Mouse (Mus musculus) MEL (cell line): ENCODE measurements at regions not wholly inside any gene's neighbourhood (a gene's known extent, or its start where the extent isn't known, plus 50 kb on each side); places are given as distances from the start of the nearest gene placed in this dataset.

Source experiments
- DNase-seq: peaks from one replicate; pipeline ENCODE4 v3.0.0; 2011; ENCODE audit warnings: low read depth, low spot score
- H3K27ac ChIP-seq: 2 replicates; pipeline ENCODE4 v1.5.1; 2012; ENCODE audit warnings: low read depth, mild to moderate bottlenecking, control low read depth, low read length, moderate library complexity; ENCODE audit not compliant: control insufficient read depth
- H3K27me3 ChIP-seq, 2 experiments: fragments of 150-350 bp in 1 of 2; sonication (generic) in 1 of 2; 2 replicates each; pipeline ENCODE4 v1.6.1; 2012; ENCODE audit warnings: low read length in 2 of 2, mild to moderate bottlenecking in 2 of 2, improper control_type of control experiment in 1 of 2, moderate library complexity in 1 of 2; ENCODE audit not compliant: insufficient read depth in 2 of 2, control insufficient read depth in 1 of 2
- H3K36me3 ChIP-seq, 2 experiments: 2 replicates each; pipeline ENCODE4 v1.6.1; 2012 to 2014; ENCODE audit warnings: low read length in 2 of 2, improper control_type of control experiment in 1 of 2, inconsistent platforms in 1 of 2, mild to moderate bottlenecking in 1 of 2; ENCODE audit not compliant: insufficient read depth in 2 of 2, control insufficient read depth in 1 of 2
- H3K4me1 ChIP-seq, 2 experiments: fragments of 150-350 bp in 1 of 2; sonication (generic) in 1 of 2; 2 replicates each; pipeline ENCODE4 v1.6.1; 2012; ENCODE audit warnings: low read length in 2 of 2, improper control_type of control experiment in 1 of 2, mild to moderate bottlenecking in 1 of 2; ENCODE audit not compliant: insufficient read depth in 2 of 2, control insufficient read depth in 1 of 2
- H3K4me3 ChIP-seq, 2 experiments: fragments of 150-350 bp in 1 of 2; sonication (generic) in 1 of 2; 2 replicates each; pipeline ENCODE4 v1.5.1; 2012; ENCODE audit warnings: low read depth in 2 of 2, low read length in 2 of 2, mild to moderate bottlenecking in 2 of 2, moderate library complexity in 2 of 2, control low read depth in 1 of 2, improper control_type of control experiment in 1 of 2; ENCODE audit not compliant: control insufficient read depth in 1 of 2, insufficient read depth in 1 of 2
- H3K79me2 ChIP-seq: 2 replicates; pipeline ENCODE4 v1.6.1; 2012; ENCODE audit warnings: mild to moderate bottlenecking, low read length, moderate library complexity; ENCODE audit not compliant: control insufficient read depth, poor library complexity, insufficient read depth
- H3K9ac ChIP-seq: 2 replicates; pipeline ENCODE4 v1.6.1; 2012; ENCODE audit warnings: low read depth, mild to moderate bottlenecking, control low read depth, low read length, moderate library complexity; ENCODE audit not compliant: control insufficient read depth, poor library complexity, severe bottlenecking
- H3K9me3 ChIP-seq: fragments of 150-350 bp; sonication (generic); replicated peaks from 2 replicates; pipeline ENCODE4 v1.6.1; 2012; ENCODE audit warnings: mild to moderate bottlenecking, low read length, improper control_type of control experiment, moderate library complexity; ENCODE audit not compliant: insufficient read depth
- BHLHE40 ChIP-seq: IDR thresholded peaks from 2 replicates; pipeline ENCODE4 v1.6.1; 2012; ENCODE audit warnings: low read depth, mild to moderate bottlenecking, inconsistent platforms, low read length, improper control_type of control experiment, borderline replicate concordance
- CHD1 ChIP-seq: IDR thresholded peaks from 2 replicates; pipeline ENCODE4 v1.6.1; 2012; ENCODE audit warnings: low read depth, mild to moderate bottlenecking, inconsistent platforms, low read length, improper control_type of control experiment
- CTCF ChIP-seq, 3 experiments: IDR thresholded peaks in 2 of 3; conservative IDR thresholded peaks in 1 of 3; 2 replicates each; pipeline ENCODE4 v1.5.1; 2011 to 2012; ENCODE audit warnings: low read length in 3 of 3, low read depth in 2 of 3, mild to moderate bottlenecking in 2 of 3, improper control_type of control experiment in 1 of 3, inconsistent platforms in 1 of 3, mixed read lengths in 1 of 3, moderate library complexity in 1 of 3; ENCODE audit not compliant: control insufficient read depth in 1 of 3, insufficient read depth in 1 of 3, poor library complexity in 1 of 3, severe bottlenecking in 1 of 3
- EP300 ChIP-seq, 2 experiments: IDR thresholded peaks; 2 replicates each; pipeline ENCODE4 v1.6.1; 2011; ENCODE audit warnings: improper control_type of control experiment in 2 of 2, low read length in 2 of 2, low read depth in 1 of 2, mild to moderate bottlenecking in 1 of 2
- ETS1 ChIP-seq: IDR thresholded peaks from 2 replicates; pipeline ENCODE4 v1.6.1; 2012; ENCODE audit warnings: low read depth, mild to moderate bottlenecking, inconsistent platforms, low read length, improper control_type of control experiment, moderate library complexity
- GABPA ChIP-seq: IDR thresholded peaks from 2 replicates; pipeline ENCODE4 v1.6.1; 2012; ENCODE audit warnings: low read depth, mild to moderate bottlenecking, inconsistent platforms, low read length, improper control_type of control experiment, moderate library complexity
- GATA1 ChIP-seq: IDR thresholded peaks from 2 replicates; pipeline ENCODE4 v1.6.1; 2011; ENCODE audit warnings: low read depth, low read length, improper control_type of control experiment
- HCFC1 ChIP-seq: IDR thresholded peaks from 2 replicates; pipeline ENCODE4 v1.6.1; 2012; ENCODE audit warnings: low read depth, mild to moderate bottlenecking, inconsistent platforms, low read length, improper control_type of control experiment, moderate library complexity
- MAX ChIP-seq: IDR thresholded peaks from 2 replicates; pipeline ENCODE4 v1.6.1; 2011; ENCODE audit warnings: low read length, improper control_type of control experiment
- MXI1 ChIP-seq: IDR thresholded peaks from 2 replicates; pipeline ENCODE4 v1.6.1; 2011; ENCODE audit warnings: mild to moderate bottlenecking, low read depth, low read length, improper control_type of control experiment
- MYB ChIP-seq: IDR thresholded peaks from 2 replicates; pipeline ENCODE4 v1.6.1; 2011; ENCODE audit warnings: mild to moderate bottlenecking, low read depth, low read length, improper control_type of control experiment
- NELFE ChIP-seq: IDR thresholded peaks from 2 replicates; pipeline ENCODE4 v1.6.1; 2011; ENCODE audit warnings: low read depth, low read length, improper control_type of control experiment
- NRF1 ChIP-seq: IDR thresholded peaks from 2 replicates; pipeline ENCODE4 v1.6.1; 2014; ENCODE audit warnings: low read depth, mild to moderate bottlenecking, inconsistent platforms, low read length, improper control_type of control experiment, moderate library complexity; ENCODE audit not compliant: poor library complexity, insufficient read depth, severe bottlenecking
- RAD21 ChIP-seq: IDR thresholded peaks from 2 replicates; pipeline ENCODE4 v1.6.1; 2011; ENCODE audit warnings: mild to moderate bottlenecking, low read depth, low read length, improper control_type of control experiment
- RCOR1 ChIP-seq: IDR thresholded peaks from 2 replicates; pipeline ENCODE4 v1.6.1; 2012; ENCODE audit warnings: low read depth, mild to moderate bottlenecking, inconsistent platforms, low read length, improper control_type of control experiment
- SMC3 ChIP-seq: IDR thresholded peaks from 2 replicates; pipeline ENCODE4 v1.6.1; 2011; ENCODE audit warnings: low read depth, low read length, improper control_type of control experiment
- TAL1 ChIP-seq: IDR thresholded peaks from 2 replicates; pipeline ENCODE4 v1.6.1; 2012; ENCODE audit warnings: mild to moderate bottlenecking, inconsistent platforms, low read length, moderate library complexity, mixed read lengths
- UBTF ChIP-seq: IDR thresholded peaks from 2 replicates; pipeline ENCODE4 v1.6.1; 2012; ENCODE audit warnings: low read depth, mild to moderate bottlenecking, inconsistent platforms, low read length, improper control_type of control experiment, moderate library complexity, borderline replicate concordance; ENCODE audit not compliant: insufficient read depth
- USF1 ChIP-seq: IDR thresholded peaks from 2 replicates; pipeline ENCODE4 v1.6.1; 2014; ENCODE audit warnings: low read depth, mild to moderate bottlenecking, inconsistent platforms, low read length, improper control_type of control experiment, moderate library complexity
- ZC3H11A ChIP-seq: IDR thresholded peaks from 2 replicates; pipeline ENCODE4 v1.6.1; 2012; ENCODE audit warnings: low read depth, mild to moderate bottlenecking, inconsistent platforms, low read length, improper control_type of control experiment
- ZKSCAN1 ChIP-seq: IDR thresholded peaks from 2 replicates; pipeline ENCODE4 v1.6.1; 2012; ENCODE audit warnings: low read depth, mild to moderate bottlenecking, inconsistent platforms, low read length, improper control_type of control experiment, moderate library complexity
- ZNF384 ChIP-seq: IDR thresholded peaks from 2 replicates; pipeline ENCODE4 v1.6.1; 2012; ENCODE audit warnings: low read depth, mild to moderate bottlenecking, inconsistent platforms, low read length, improper control_type of control experiment

- Histone ChIP-seq H3K4me1 (no peaks in the 10 kb centered on the region), H3K36me3 (no peaks in the 10 kb centered on the region), H3K79me2 (no peaks in the 10 kb centered on the region), H3K9ac (no peak overlapping the region), H3K9me3 (no peaks in the 10 kb centered on the region), H3K27me3 (no peaks in the 10 kb centered on the region), H3K4me3 (no peak overlapping the region), H3K27ac (no peak overlapping the region)
- TF ChIP-seq ETS1 (no peak), ZC3H11A (no peak), MAX (no peak), SMC3 (no peak)
- no peak for DNase-seq
Measured at GRCm38 (mm10) chr1:120817563-120817962, 215.3 kb downstream of the En1 start.

GRCm38 (mm10) chr1:120831975-120832374, 229.8 kb downstream of the En1 start:
- no peak overlapping the region for H3K27ac ChIP-seq
- no peaks in the 10 kb centered on the region for H3K36me3 ChIP-seq
- no peak for DNase-seq
- no peak overlapping the region for H3K9ac ChIP-seq
- no peaks in the 10 kb centered on the region for H3K4me1 ChIP-seq
- no peaks in the 10 kb centered on the region for H3K79me2 ChIP-seq
- no peak overlapping the region for H3K4me3 ChIP-seq
- TF ChIP-seq MAX (no peak), ZC3H11A (no peak), MXI1 (no peak), GATA1 (no peak), RAD21 (no peak), SMC3 (no peak), NRF1 (no peak), HCFC1 (no peak), BHLHE40 (no peak), ZKSCAN1 (no peak), EP300 (IDR thresholded peaks at IDR 0.05; ENCODE audit: low read depth in 1 of 2, low read length in 2 of 2) (no peak), CTCF (IDR thresholded peaks at IDR 0.05 in 2 of 3, conservative IDR thresholded peaks at IDR 0.05 in 1 of 3; ENCODE audit: control insufficient read depth in 1 of 3, insufficient read depth in 1 of 3, low read depth in 2 of 3, low read length in 3 of 3, poor library complexity in 1 of 3, severe bottlenecking in 1 of 3) (no peak), UBTF (no peak), NELFE (no peak)
- TF ChIP-seq, all 39 proteins: peak for 0
- Histone ChIP-seq H3K27me3 (no peaks in the 10 kb centered on the region), H3K9me3 (no peaks in the 10 kb centered on the region)

- Histone ChIP-seq H3K79me2 (no peaks in the 10 kb centered on the region), H3K27ac (no peak overlapping the region), H3K36me3 (no peaks in the 10 kb centered on the region), H3K9me3 (no peaks in the 10 kb centered on the region), H3K4me3 (no peak overlapping the region), H3K4me1 (no peaks in the 10 kb centered on the region), H3K9ac (no peak overlapping the region), H3K27me3 (no peaks in the 10 kb centered on the region)
- DNase-seq = no peak
- TF ChIP-seq ZKSCAN1 (no peak), CHD1 (no peak), USF1 (no peak), RAD21 (no peak), MAX (no peak), SMC3 (no peak), RCOR1 (no peak), MYB (no peak), ZNF384 (no peak), HCFC1 (no peak), MXI1 (no peak), TAL1 (no peak), GABPA (no peak)
Measured at GRCm38 (mm10) chr1:120842596-120842995, 240.4 kb downstream of the En1 start.
